Mouse (Mus musculus) kidney, adult 2 months (tissue): ENCODE results near the gene Csrp3. TPM values are rescaled to one million over a fixed set of nuclear protein-coding genes. Genes with fewer than 3 reads are reported as not detected.

Experiments used
- DNase-seq: peaks from one replicate; pipeline ENCODE4 v3.0.0; 2021
- H3K27ac ChIP-seq: fragments of 200-500 bp; 2 replicates; pipeline ENCODE4 v1.5.1; 2012; ENCODE audit warnings: low read depth, low read length, control low read depth, inconsistent platforms; ENCODE audit not compliant: insufficient read depth
- H3K27me3 ChIP-seq: fragments of 200-500 bp; replicated peaks from 2 replicates; pipeline ENCODE4 v1.6.1; 2012; ENCODE audit warnings: mild to moderate bottlenecking, moderate library complexity, low read length, inconsistent platforms; ENCODE audit not compliant: control insufficient read depth, insufficient read depth
- H3K36me3 ChIP-seq: fragments of 200-500 bp; 2 replicates; pipeline ENCODE4 v1.6.1; 2012; ENCODE audit warnings: mild to moderate bottlenecking, moderate library complexity, low read length, inconsistent platforms; ENCODE audit not compliant: control insufficient read depth, insufficient read depth
- H3K4me1 ChIP-seq: fragments of 200-500 bp; 2 replicates; pipeline ENCODE4 v1.6.1; 2011; ENCODE audit warnings: low read length; ENCODE audit not compliant: control insufficient read depth, insufficient read depth
- H3K4me3 ChIP-seq: fragments of 200-500 bp; 2 replicates; pipeline ENCODE4 v1.5.1; 2011; ENCODE audit warnings: mild to moderate bottlenecking, low read depth, low read length, control low read depth; ENCODE audit not compliant: insufficient read depth
- CTCF ChIP-seq: fragments of 200-500 bp; conservative IDR thresholded peaks from 2 replicates; pipeline ENCODE4 v1.5.1; 2011; ENCODE audit warnings: low read depth, mild to moderate bottlenecking, control low read depth, low read length, moderate library complexity, mixed read lengths; ENCODE audit not compliant: insufficient read depth, insufficient read length
- POLR2A ChIP-seq: fragments of 200-500 bp; IDR thresholded peaks from one replicate; pipeline ENCODE4 v1.6.1; 2011; ENCODE audit warnings: low read depth, low read length, control low read depth
- WGBS: fragments of 180-500 bp; shearing (Covaris S2); methylation state at CpG from one replicate; pipeline ENCODE4 v1.1.7; 2018; 5-methylcytosine and 5-hydroxymethylcytosine counted together
- polyA plus RNA-seq: library from polyadenylated mRNA; depleted of rRNA; stranded (reverse); fragments of >200 nt; gene quantifications from 2 replicates; pipeline ENCODE4 v1.2.3, GENCODE M21; 2012

Csrp3 gene
- polyA plus RNA-seq, 1 experiment: 5.1 TPM

DNA sequence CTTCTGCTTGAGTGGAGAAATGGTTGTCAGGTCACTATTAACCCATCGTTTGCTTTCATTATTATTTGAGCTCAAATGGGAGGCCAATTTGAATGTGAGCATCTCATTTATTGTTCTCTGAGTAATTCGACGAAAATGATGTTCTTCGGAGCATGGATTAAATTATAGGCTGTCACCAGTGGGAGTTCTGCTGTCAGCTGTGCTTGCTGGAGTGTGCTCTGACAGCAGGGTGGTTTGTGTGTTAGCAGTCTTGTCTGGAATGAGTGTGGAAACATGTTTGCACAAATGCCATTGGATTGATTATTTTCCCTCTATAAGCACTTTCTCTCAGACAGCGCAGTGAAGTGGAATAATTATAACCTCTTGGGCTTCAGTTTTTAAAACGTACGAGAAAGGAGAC is 44.5 kb downstream of the Csrp3 start:
- no peak overlapping the region for H3K27ac ChIP-seq

GRCm38 (mm10) chr7:48795130-48795529 is 52.7 kb downstream of the Csrp3 start:
- 83% methylated on average over 3 of the region's 3 CpGs for WGBS
- Histone ChIP-seq H3K4me3 (no peak overlapping the region), H3K36me3 (no peaks in the 10 kb centered on the region), H3K27me3 (no peaks in the 10 kb centered on the region), H3K27ac (no peak overlapping the region), H3K4me1 (peaks cover 2% of the 10 kb centered on the region; the same call in 1 of the 2 replicates)
- no peak for DNase-seq
- TF ChIP-seq POLR2A (no peak), CTCF (no peak)

More for the DNA sequence above, 44.5 kb downstream of the Csrp3 start:
- H3K36me3 ChIP-seq: peaks cover 10% of the 10 kb centered on the region
- no peak overlapping the region for H3K4me3 ChIP-seq
- TF ChIP-seq POLR2A (no peak), CTCF (no peak)
- no peaks in the 10 kb centered on the region for H3K27me3 ChIP-seq
- 71% methylated on average over 7 of the region's 7 CpGs for WGBS
- no peaks in the 10 kb centered on the region for H3K4me1 ChIP-seq
- DNase-seq: no peak

DNA sequence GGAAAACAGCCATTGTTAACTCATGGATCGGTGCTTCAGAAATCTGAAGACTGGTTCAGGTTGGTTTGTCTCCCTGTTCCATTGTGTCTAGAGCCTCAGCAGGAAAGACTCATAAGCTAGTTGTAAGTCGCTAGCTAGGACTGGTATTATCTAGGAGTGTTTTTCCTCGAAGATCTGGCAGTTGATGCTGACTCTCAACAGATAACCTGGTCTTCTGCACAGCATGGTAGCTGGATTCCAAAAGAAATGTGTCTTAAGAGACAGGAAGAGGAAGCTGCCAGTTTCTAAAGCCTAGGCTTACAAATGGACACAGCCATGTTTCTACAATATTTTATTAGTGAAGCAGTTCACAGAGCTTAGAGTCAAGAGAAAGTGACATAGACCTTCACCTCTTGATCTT is 56.4 kb downstream of the Csrp3 start:
- WGBS: 77% methylated on average over 3 of the region's 3 CpGs
- no peak for DNase-seq
- H3K27me3 ChIP-seq: no peaks in the 10 kb centered on the region
- H3K4me3 ChIP-seq: no peak overlapping the region
- TF ChIP-seq CTCF: no peak
- no peak for TF ChIP-seq POLR2A
- H3K4me1 ChIP-seq: peaks cover 8% of the 10 kb centered on the region; the same call in 1 of the 2 replicates
- H3K36me3 ChIP-seq: no peaks in the 10 kb centered on the region
- H3K27ac ChIP-seq: no peak overlapping the region

DNA sequence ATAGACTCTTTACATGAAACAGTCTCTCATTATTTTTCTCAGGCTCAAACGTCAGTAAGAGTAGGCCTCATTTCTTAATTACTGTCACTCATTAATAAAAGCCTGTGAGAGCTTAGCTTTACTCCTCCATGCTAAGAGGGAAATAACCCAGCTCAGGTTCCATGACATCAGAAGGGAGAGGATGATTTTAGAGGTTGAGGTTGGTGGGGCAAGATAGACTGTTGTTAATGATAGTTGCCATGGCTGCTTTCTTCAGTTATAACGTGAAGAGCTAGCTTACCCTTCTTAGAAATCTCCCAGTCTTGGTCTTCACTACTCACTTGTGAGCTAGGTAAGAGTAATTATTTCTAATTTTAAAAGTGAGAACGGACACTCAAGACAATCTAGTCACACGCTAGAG is 57.7 kb downstream of the Csrp3 start:
- Histone ChIP-seq H3K4me1 (peaks cover 8% of the 10 kb centered on the region; the same call in 1 of the 2 replicates), H3K27me3 (no peaks in the 10 kb centered on the region), H3K36me3 (no peaks in the 10 kb centered on the region), H3K27ac (no peak overlapping the region), H3K4me3 (no peak overlapping the region)
- DNase-seq: no peak
- 53% methylated on average over 4 of the region's 4 CpGs for WGBS
- no peak for TF ChIP-seq CTCF
- TF ChIP-seq POLR2A: no peak

DNA sequence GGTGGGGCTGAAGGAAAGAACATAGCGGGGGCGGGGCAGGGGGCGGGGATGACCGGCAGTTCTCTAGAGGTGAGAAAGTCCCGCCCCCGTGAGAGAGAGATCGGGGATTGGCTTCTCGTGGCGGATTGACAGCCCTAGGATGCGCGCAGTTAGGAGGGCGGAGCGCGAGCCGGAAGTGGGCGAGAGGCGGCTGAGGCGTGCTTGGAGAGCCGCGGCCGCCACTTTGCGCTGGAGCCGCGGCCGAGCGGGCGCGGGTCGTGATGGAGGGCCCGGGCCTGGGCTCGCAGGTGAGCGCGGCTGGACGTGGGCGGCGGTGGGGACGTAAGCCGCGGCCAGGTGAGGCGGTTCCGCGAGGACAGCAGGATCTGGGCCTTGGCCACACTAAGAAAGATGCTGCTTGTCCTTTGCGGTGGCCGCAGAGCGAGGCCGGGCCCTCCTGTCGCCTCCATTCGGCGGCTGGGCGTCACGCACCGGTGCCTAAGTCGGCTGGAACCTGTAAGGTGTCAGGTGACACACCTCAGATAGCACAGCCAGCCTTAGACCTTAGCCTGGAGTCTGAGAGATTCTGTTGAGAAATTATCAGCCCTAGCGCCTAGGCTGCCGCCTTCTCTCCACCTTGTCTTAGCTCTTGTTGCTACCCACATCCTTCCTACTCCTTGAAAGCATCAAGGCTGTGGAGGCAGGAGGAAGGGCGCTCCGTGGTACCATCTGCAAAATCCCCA is 58.8 kb downstream of the Csrp3 start, which contains the start of gene Zdhhc13:
Gene Zdhhc13, plus strand, starts transcription at position 153 of the 722 bp plus-strand sequence.
- H3K36me3 ChIP-seq: no peaks in the 10 kb centered on the region
- TF ChIP-seq CTCF (no peak), POLR2A (no peak)
- no peaks in the 10 kb centered on the region for H3K27me3 ChIP-seq
- peaks cover 8% of the 10 kb centered on the region; the same call in 1 of the 2 replicates for H3K4me1 ChIP-seq
- WGBS: under 1% methylated on average over 56 of the region's 57 CpGs
- DNase-seq: peak; percentile 97
- peak within 1 kb of the TSS; percentile 84 for H3K4me3 ChIP-seq
- H3K27ac ChIP-seq: peak within 1 kb of the TSS; percentile 80

DNA sequence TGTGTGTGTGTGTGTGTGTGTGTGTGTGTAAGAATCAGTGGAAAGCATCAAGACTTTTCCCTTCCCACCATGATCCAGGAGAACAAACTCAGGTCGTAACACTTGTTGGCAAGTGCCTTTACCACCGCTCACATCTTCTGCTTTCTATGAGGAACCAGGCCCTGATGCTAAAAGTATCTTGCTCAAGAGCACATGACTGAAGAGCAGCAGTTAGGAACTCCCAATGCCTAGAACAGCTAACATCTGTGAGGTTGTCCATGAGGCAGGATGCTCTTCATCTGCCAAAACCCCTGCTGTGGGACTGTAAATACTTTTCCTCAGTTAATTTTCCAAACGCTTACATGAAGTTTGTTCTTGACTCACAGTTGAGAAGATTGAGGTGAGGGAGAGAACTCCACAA is 59.5 kb downstream of the Csrp3 start:
- Histone ChIP-seq H3K27ac (peak overlapping the region; percentile 42; the same call in 1 of the 2 replicates), H3K4me1 (peaks cover 8% of the 10 kb centered on the region; the same call in 1 of the 2 replicates), H3K27me3 (no peaks in the 10 kb centered on the region), H3K36me3 (no peaks in the 10 kb centered on the region), H3K4me3 (peak overlapping the region; percentile 21; the same call in 1 of the 2 replicates)
- no peak for DNase-seq
- WGBS: 64% methylated on average over 3 of the region's 3 CpGs
- TF ChIP-seq POLR2A (no peak), CTCF (no peak)

DNA sequence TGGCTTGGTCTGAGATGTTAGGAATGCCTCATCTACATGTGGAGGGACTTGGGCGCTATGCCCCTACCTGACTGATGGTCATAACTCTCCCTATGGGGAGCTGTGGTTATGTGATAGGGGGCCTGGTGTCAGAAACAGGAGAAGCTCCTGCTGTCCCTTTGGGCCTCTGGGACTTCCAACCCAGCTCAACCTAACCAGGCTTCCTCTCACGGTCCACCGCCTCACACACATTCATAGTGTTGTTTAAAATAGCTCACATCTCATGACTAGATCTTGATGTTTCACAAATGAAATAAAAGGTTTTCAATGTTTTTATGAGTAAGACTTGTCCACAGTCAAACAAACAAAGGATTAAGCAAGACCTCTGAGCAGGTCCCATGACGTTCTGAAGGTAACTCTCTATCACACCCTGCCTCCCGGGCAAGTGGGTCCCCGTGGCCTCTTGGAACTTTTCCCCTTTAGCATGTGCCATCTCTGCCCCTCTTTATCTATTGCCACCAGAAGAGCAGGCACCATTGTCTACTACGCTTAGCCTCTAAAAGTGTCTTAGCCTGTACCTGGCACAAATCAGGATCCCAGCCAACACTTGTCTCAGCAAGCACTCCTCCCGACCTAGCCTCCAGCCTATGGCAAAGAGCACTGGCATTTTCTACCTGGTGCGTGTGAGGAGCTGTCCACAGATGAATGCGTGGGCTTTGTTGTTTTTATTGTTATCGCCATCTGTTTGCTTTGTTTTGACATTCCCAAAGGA is 62.9 kb downstream of the Csrp3 start:
- no peak overlapping the region for H3K4me3 ChIP-seq
- no peak overlapping the region for H3K27ac ChIP-seq
- TF ChIP-seq POLR2A (no peak), CTCF (no peak)
- no peak for DNase-seq
- H3K36me3 ChIP-seq: no peaks in the 10 kb centered on the region
- H3K4me1 ChIP-seq: peaks cover 4% of the 10 kb centered on the region; the same call in 1 of the 2 replicates
- no peaks in the 10 kb centered on the region for H3K27me3 ChIP-seq
- WGBS: 76% methylated on average over 11 of the region's 11 CpGs
